Mouse (Mus musculus) kidney, postnatal 0 days (tissue): ENCODE data around the gene Sptbn2. TPM values are rescaled to one million over a fixed set of nuclear protein-coding genes. Genes with fewer than 3 reads are reported as not detected.

Source experiments
- ATAC-seq: fragments of 200-750 bp; cut with Nextera tagmentation; replicated peaks from 2 replicates; pipeline ENCODE4 v1.8.0; 2017; ENCODE audit warnings: low read depth, moderate number of reproducible peaks, moderate TSS enrichment, moderate library complexity; ENCODE audit not compliant: low FRiP score
- DNase-seq: peaks from one replicate; pipeline ENCODE4 v3.0.0-alpha.2; 2016; ENCODE audit warnings: low spot score
- H3K27ac ChIP-seq: fragments of 300-500 bp; sonication (generic); 2 replicates; pipeline ENCODE4 v1.5.1; 2014; ENCODE audit warnings: mild to moderate bottlenecking
- H3K27me3 ChIP-seq: fragments of 300-500 bp; sonication (generic); 2 replicates; pipeline ENCODE4 v1.6.1; 2014; ENCODE audit warnings: low read length, mixed read lengths; ENCODE audit not compliant: insufficient read depth
- H3K36me3 ChIP-seq: fragments of 300-500 bp; sonication (generic); 2 replicates; pipeline ENCODE4 v1.6.1; 2014; ENCODE audit warnings: low read length, mixed read lengths; ENCODE audit not compliant: insufficient read depth
- H3K4me1 ChIP-seq: fragments of 300-500 bp; sonication (generic); replicated peaks from 2 replicates; pipeline ENCODE4 v1.6.1; 2014; ENCODE audit warnings: antibody characterized with exemption, low read length, mixed read lengths; ENCODE audit not compliant: insufficient read depth
- H3K4me2 ChIP-seq: fragments of 300-500 bp; sonication (generic); 2 replicates; pipeline ENCODE4 v1.6.1; 2014; ENCODE audit warnings: mild to moderate bottlenecking, low read length, moderate library complexity, mixed read lengths
- H3K4me3 ChIP-seq: fragments of 300-500 bp; sonication (generic); replicated peaks from 2 replicates; pipeline ENCODE4 v1.5.1; 2014; ENCODE audit warnings: low read depth, low read length
- H3K9ac ChIP-seq: fragments of 300-500 bp; sonication (generic); 2 replicates; pipeline ENCODE4 v1.6.1; 2014; ENCODE audit warnings: low read depth, low read length
- H3K9me3 ChIP-seq: fragments of 300-500 bp; sonication (generic); replicated peaks from 2 replicates; pipeline ENCODE4 v1.6.1; 2016; ENCODE audit warnings: low read length, inconsistent platforms, mixed read lengths
- CTCF ChIP-seq: IDR thresholded peaks from 2 replicates; pipeline ENCODE4 v1.5.1; 2016; ENCODE audit warnings: antibody characterized with exemption, low read depth, mild to moderate bottlenecking, moderate library complexity
- whole genome bisulfite sequencing: fragments of 180-500 bp; shearing (Covaris S2); extraction: QIAGEN DNeasy Blood & Tissue Kit; methylation state at CpG from one replicate; pipeline ENCODE4 v1.1.7; 2014; 5-methylcytosine and 5-hydroxymethylcytosine counted together
- polyA plus RNA-seq: library from polyadenylated mRNA; unstranded; fragments of >200 nt; fragmentation: Nextera tagmentation; extraction: Ambion mirVana; gene quantifications from 2 replicates; pipeline ENCODE4 v1.2.1, GENCODE M21; 2015

Gene Sptbn2
- polyA plus RNA-seq, 1 experiment from 2014 or later, result 2.6 TPM

- Histone ChIP-seq H3K4me1 (peaks cover 7% of the 10 kb centered on the region), H3K4me2 (peak overlapping the region; percentile 94), H3K27ac (no peak overlapping the region), H3K9ac (peak overlapping the region; percentile 35; the same call in 1 of the 2 replicates), H3K9me3 (no peaks in the 10 kb centered on the region), H3K36me3 (no peaks in the 10 kb centered on the region), H3K4me3 (peak overlapping the region; percentile 51), H3K27me3 (peaks cover 38% of the 10 kb centered on the region)
- peak; percentile 34 for DNase-seq
- TF ChIP-seq CTCF, result no peak
- under 1% methylated on average over 60 of the region's 60 CpGs for WGBS
- ATAC-seq, result no peak
These were observed 1.3 kb downstream of the Sptbn2 start for GRCm38 (mm10) chr19:4712156-4712780.

DNA sequence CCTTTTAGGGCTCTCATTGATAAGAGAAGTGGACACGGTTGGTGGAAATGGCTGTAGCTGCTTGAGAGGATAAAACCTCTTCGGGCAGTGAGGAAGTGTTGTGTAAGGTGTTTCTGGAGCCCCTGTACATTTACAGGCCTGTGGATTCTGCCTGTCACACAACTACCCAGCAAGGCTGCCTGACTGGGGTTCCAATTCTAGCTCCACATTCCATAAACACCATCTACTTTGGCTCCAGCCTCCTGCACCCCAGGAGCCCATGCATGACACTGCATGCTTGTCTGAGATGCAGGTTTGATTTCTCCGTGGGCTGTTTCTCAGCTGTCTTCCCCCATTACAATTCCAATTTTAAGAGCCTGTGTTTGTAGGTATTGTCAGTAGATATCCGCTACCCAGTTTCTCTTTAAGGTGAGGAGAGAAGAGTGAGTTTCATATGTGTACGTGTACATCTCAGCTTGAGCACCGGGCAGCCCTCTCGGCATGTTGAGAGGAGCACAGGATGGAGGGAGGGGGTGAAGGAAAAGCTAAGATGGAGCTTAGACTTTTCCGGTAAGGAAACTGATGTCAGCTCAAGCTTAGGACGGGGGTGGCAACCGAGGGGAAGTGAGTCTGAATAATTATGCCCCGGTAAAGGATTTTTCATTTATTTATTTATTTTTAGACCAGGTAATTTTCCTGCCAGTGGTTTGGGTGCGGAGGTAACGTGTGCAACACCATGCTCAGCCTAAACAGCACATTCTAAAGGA is 2.0 kb downstream of the Sptbn2 start:
- no peaks in the 10 kb centered on the region for H3K36me3 ChIP-seq
- peak overlapping the region; percentile 51 for H3K4me3 ChIP-seq
- no peaks in the 10 kb centered on the region for H3K9me3 ChIP-seq
- peaks cover 38% of the 10 kb centered on the region for H3K27me3 ChIP-seq
- no peak for TF ChIP-seq CTCF
- peak overlapping the region; percentile 94 for H3K4me2 ChIP-seq
- DNase-seq (no peak), ATAC-seq (no peak)
- 43% methylated on average over 13 of the region's 13 CpGs for WGBS
- no peak overlapping the region for H3K27ac ChIP-seq
- H3K9ac ChIP-seq, result no peak overlapping the region
- H3K4me1 ChIP-seq, result peaks cover 7% of the 10 kb centered on the region

- TF ChIP-seq CTCF, result no peak
- H3K4me2 ChIP-seq, result no peak overlapping the region
- no peaks in the 10 kb centered on the region for H3K9me3 ChIP-seq
- WGBS, result 81% methylated on average over 3 of the region's 3 CpGs
- no peak overlapping the region for H3K27ac ChIP-seq
- H3K36me3 ChIP-seq, result no peaks in the 10 kb centered on the region
- peaks cover 10% of the 10 kb centered on the region for H3K4me1 ChIP-seq
- ATAC-seq (no peak), DNase-seq (no peak)
- H3K4me3 ChIP-seq, result no peak overlapping the region
- no peak overlapping the region for H3K9ac ChIP-seq
- H3K27me3 ChIP-seq, result peaks cover 38% of the 10 kb centered on the region
These were observed 2.9 kb downstream of the Sptbn2 start for GRCm38 (mm10) chr19:4713886-4714285.

GRCm38 (mm10) chr19:4716756-4717155 is 5.8 kb downstream of the Sptbn2 start:
- H3K27ac ChIP-seq, result no peak overlapping the region
- no peak overlapping the region for H3K4me2 ChIP-seq
- H3K36me3 ChIP-seq, result no peaks in the 10 kb centered on the region
- H3K27me3 ChIP-seq, result peaks cover 20% of the 10 kb centered on the region
- no peak for DNase-seq
- no peak for TF ChIP-seq CTCF
- peaks cover 13% of the 10 kb centered on the region for H3K4me1 ChIP-seq
- no peak for ATAC-seq
- no peaks in the 10 kb centered on the region for H3K9me3 ChIP-seq
- 97% methylated on average over 14 of the region's 14 CpGs for WGBS
- H3K4me3 ChIP-seq, result no peak overlapping the region
- no peak overlapping the region for H3K9ac ChIP-seq

GRCm38 (mm10) chr19:4717281-4717680 is 6.3 kb downstream of the Sptbn2 start:
- no peak overlapping the region for H3K4me3 ChIP-seq
- no peak for TF ChIP-seq CTCF
- DNase-seq (no peak), ATAC-seq (no peak)
- no peaks in the 10 kb centered on the region for H3K9me3 ChIP-seq
- no peak overlapping the region for H3K9ac ChIP-seq
- H3K36me3 ChIP-seq, result no peaks in the 10 kb centered on the region
- no peak overlapping the region for H3K27ac ChIP-seq
- H3K27me3 ChIP-seq, result peaks cover 18% of the 10 kb centered on the region
- H3K4me2 ChIP-seq, result no peak overlapping the region
- 95% methylated on average over 2 of the region's 2 CpGs for WGBS
- peaks cover 10% of the 10 kb centered on the region; the same call in 1 of the 2 replicates for H3K4me1 ChIP-seq

DNA sequence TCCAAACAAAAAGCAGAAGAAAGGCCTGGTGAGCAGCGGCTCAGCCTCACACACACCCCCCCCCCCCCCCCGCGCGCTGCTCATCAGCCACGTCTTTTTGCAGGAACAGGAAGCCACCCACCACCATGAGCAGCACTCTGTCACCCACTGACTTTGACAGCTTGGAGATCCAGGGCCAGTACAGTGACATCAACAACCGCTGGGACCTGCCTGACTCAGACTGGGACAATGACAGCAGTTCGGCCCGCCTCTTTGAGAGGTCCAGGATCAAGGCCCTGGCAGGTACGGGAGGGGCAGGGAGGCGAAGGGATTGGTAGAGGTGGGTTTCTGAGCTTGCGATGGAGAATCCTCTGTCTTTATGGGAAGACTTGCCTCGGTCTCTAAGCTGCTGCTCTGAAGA is 7.7 kb downstream of the Sptbn2 start:
- 26% methylated on average over 10 of the region's 12 CpGs for WGBS
- TF ChIP-seq CTCF, result no peak
- Histone ChIP-seq H3K27ac (peak overlapping the region; percentile 62; the same call in 1 of the 2 replicates), H3K4me1 (peaks cover 6% of the 10 kb centered on the region; the same call in 1 of the 2 replicates), H3K27me3 (peaks cover 6% of the 10 kb centered on the region), H3K9me3 (no peaks in the 10 kb centered on the region), H3K4me3 (no peak overlapping the region), H3K9ac (no peak overlapping the region), H3K36me3 (no peaks in the 10 kb centered on the region), H3K4me2 (peak overlapping the region; percentile 22; the same call in 1 of the 2 replicates)
- ATAC-seq (no peak), DNase-seq (no peak)
